Mouse (Mus musculus) C2C12 (cell line): Measurements from ENCODE around the gene Dock1. TPM values are rescaled to one million over a fixed set of nuclear protein-coding genes. Genes with fewer than 3 reads are reported as not detected.

Experiments used
- H3K27me3 ChIP-seq: one replicate; pipeline ENCODE4 v1.6.1; 2011; ENCODE audit not compliant: control insufficient read depth, insufficient read depth, insufficient read length
- H3K36me3 ChIP-seq: one replicate; pipeline ENCODE4 v1.6.1; 2011; ENCODE audit not compliant: control insufficient read depth, insufficient read depth
- H3K4me3 ChIP-seq: one replicate; pipeline ENCODE4 v1.5.1; 2011; ENCODE audit warnings: mild to moderate bottlenecking, control low read depth; ENCODE audit not compliant: poor library complexity, insufficient read depth, severe bottlenecking
- H3K79me2 ChIP-seq: one replicate; pipeline ENCODE4 v1.6.1; 2011; ENCODE audit not compliant: control insufficient read depth, insufficient read depth
- H3K79me3 ChIP-seq: one replicate; pipeline ENCODE4 v1.6.1; 2011; ENCODE audit warnings: low read depth, control low read depth
- H3ac ChIP-seq: one replicate; pipeline ENCODE3; 2011; ENCODE audit warnings: low read depth; ENCODE audit not compliant: control insufficient read depth, insufficient read length
- CEBPB ChIP-seq: IDR thresholded peaks from one replicate; pipeline ENCODE4 v1.6.1; 2011; ENCODE audit warnings: low read depth, mild to moderate bottlenecking, control low read depth, moderate library complexity
- CTCF ChIP-seq: IDR thresholded peaks from one replicate; pipeline ENCODE4 v1.5.1; 2011; ENCODE audit not compliant: control insufficient read depth, insufficient read depth, insufficient read length
- FOSL1 ChIP-seq: IDR thresholded peaks from one replicate; pipeline ENCODE4 v1.8.0; 2011; ENCODE audit warnings: mild to moderate bottlenecking, low read length; ENCODE audit not compliant: poor library complexity, insufficient read depth, severe bottlenecking
- MAX ChIP-seq: IDR thresholded peaks from one replicate; pipeline ENCODE4 v1.6.1; 2011; ENCODE audit warnings: mild to moderate bottlenecking, control low read depth
- MYOD1 ChIP-seq: IDR thresholded peaks from one replicate; pipeline ENCODE4 v1.6.1; 2011; ENCODE audit warnings: low read depth; ENCODE audit not compliant: control insufficient read depth, insufficient read length
- MYOG ChIP-seq: IDR thresholded peaks from one replicate; pipeline ENCODE4 v1.6.1; 2011; ENCODE audit not compliant: control insufficient read depth, insufficient read length; ENCODE audit errors: extremely low read depth
- USF1 ChIP-seq: IDR thresholded peaks from one replicate; pipeline ENCODE4 v1.6.1; 2011; ENCODE audit warnings: low read depth, mild to moderate bottlenecking, control low read depth, moderate library complexity
- polyA plus RNA-seq: library from polyadenylated mRNA; unstranded; fragments of >200 nt; fragmentation: generic; extraction: Trizol; gene quantifications from one replicate; pipeline ENCODE4 v1.2.1, GENCODE M21; 2012; ENCODE audit warnings: missing spikeins

Dock1 gene
- polyA plus RNA-seq, 1 experiment = 12.1 TPM

- TF ChIP-seq CEBPB (no peak), USF1 (no peak), CTCF (no peak), MYOD1 (no peak), MAX (no peak), FOSL1 (no peak), MYOG (no peak)
- H3K79me2 ChIP-seq = peaks cover 81% of the 10 kb centered on the region
- peaks cover 34% of the 10 kb centered on the region for H3K79me3 ChIP-seq
- no peaks in the 10 kb centered on the region for H3K27me3 ChIP-seq
- no peak overlapping the region for H3K4me3 ChIP-seq
- H3ac ChIP-seq = no peak overlapping the region
- H3K36me3 ChIP-seq = peaks cover 4% of the 10 kb centered on the region
These were observed 17.9 kb downstream of the Dock1 start for GRCm38 (mm10) chr7:134688332-134688731.

GRCm38 (mm10) chr7:134690118-134690517, 19.7 kb downstream of the Dock1 start:
- no peak overlapping the region for H3ac ChIP-seq
- peaks cover 75% of the 10 kb centered on the region for H3K79me2 ChIP-seq
- TF ChIP-seq MYOG (no peak), MAX (no peak), MYOD1 (no peak), USF1 (no peak), CTCF (no peak), FOSL1 (no peak), CEBPB (no peak)
- no peaks in the 10 kb centered on the region for H3K27me3 ChIP-seq
- H3K4me3 ChIP-seq = no peak overlapping the region
- H3K36me3 ChIP-seq = peaks cover 4% of the 10 kb centered on the region
- H3K79me3 ChIP-seq = peaks cover 34% of the 10 kb centered on the region

- H3K27me3 ChIP-seq = no peaks in the 10 kb centered on the region
- peaks cover 82% of the 10 kb centered on the region for H3K79me2 ChIP-seq
- peaks cover 34% of the 10 kb centered on the region for H3K79me3 ChIP-seq
- peaks cover 4% of the 10 kb centered on the region for H3K36me3 ChIP-seq
- no peak for TF ChIP-seq FOSL1
- no peak for TF ChIP-seq MYOG
- TF ChIP-seq USF1 = no peak
- TF ChIP-seq MAX = no peak
- no peak for TF ChIP-seq CEBPB
- no peak for TF ChIP-seq CTCF
- TF ChIP-seq MYOD1 = no peak
- no peak overlapping the region for H3K4me3 ChIP-seq
- H3ac ChIP-seq = no peak overlapping the region
These were observed 20.4 kb downstream of the Dock1 start for GRCm38 (mm10) chr7:134690806-134691205.

GRCm38 (mm10) chr7:134693325-134693724, 22.9 kb downstream of the Dock1 start:
- TF ChIP-seq MAX (no peak), CEBPB (no peak), USF1 (no peak), MYOD1 (no peak), FOSL1 (no peak), CTCF (no peak), MYOG (no peak)
- Histone ChIP-seq H3K4me3 (no peak overlapping the region), H3K79me2 (peaks cover 76% of the 10 kb centered on the region), H3ac (no peak overlapping the region), H3K79me3 (peaks cover 33% of the 10 kb centered on the region), H3K27me3 (no peaks in the 10 kb centered on the region), H3K36me3 (no peaks in the 10 kb centered on the region)

DNA sequence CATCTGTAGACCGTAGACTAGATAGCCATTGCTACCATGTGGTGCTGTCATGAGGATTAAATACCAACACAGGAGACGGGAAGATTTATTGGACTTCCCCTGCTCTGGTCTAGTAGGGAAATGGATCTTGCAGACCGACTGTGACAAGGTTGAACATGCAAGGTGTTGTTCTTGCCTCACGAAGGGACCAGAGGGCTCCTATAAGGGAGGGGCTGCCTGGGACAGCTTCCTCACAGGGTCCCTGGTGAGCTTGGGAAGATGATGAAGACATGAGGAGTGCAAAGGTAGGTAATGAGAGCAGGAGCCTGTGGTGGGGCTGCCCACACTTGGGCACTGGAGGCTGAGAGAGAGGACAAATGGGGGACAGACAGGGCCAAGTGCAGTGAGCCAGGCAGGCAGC, 25.0 kb downstream of the Dock1 start:
- Histone ChIP-seq H3K79me2 (peaks cover 67% of the 10 kb centered on the region), H3K4me3 (no peak overlapping the region), H3K27me3 (no peaks in the 10 kb centered on the region), H3K79me3 (peaks cover 24% of the 10 kb centered on the region), H3ac (no peak overlapping the region), H3K36me3 (no peaks in the 10 kb centered on the region)
- TF ChIP-seq MAX = no peak
- no peak for TF ChIP-seq CEBPB
- TF ChIP-seq MYOD1 = no peak
- TF ChIP-seq USF1 = no peak
- no peak for TF ChIP-seq MYOG
- no peak for TF ChIP-seq FOSL1
- TF ChIP-seq CTCF = no peak
